Mouse (Mus musculus) cerebellum, adult 2 months (tissue): ENCODE measurements around the gene Timp4.

Experiments used
- CTCF ChIP-seq: fragments of 200-500 bp; IDR thresholded peaks from 2 replicates; pipeline ENCODE4 v1.5.1; 2011; ENCODE audit warnings: low read depth, mild to moderate bottlenecking, control low read depth, low read length, moderate library complexity, borderline replicate concordance; ENCODE audit not compliant: insufficient read depth
- POLR2A ChIP-seq: fragments of 200-500 bp; IDR thresholded peaks from 2 replicates; pipeline ENCODE4 v1.6.1; 2011; ENCODE audit warnings: low read length, control low read depth, borderline replicate concordance; ENCODE audit not compliant: insufficient read depth

DNA sequence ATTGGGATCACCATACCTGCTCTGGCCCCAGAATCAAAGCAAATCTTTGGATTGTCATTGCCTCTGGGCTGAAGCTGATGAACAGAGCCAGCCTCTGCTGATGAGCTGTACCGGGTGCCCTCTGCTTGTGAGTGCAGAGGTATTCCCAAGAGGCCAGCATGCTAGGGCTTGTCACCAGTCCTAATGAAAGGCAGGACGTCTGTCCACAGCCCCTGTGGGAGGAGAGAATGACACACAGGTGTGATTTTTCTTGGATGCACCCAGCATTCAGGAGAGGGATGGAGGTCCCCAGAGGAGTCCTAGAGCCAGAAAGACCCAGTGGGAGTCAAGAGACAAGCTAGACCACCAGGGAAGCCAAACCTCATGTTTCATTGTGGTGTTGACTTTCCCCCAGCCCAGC lies 27.6 kb upstream of the Timp4 start:
- TF ChIP-seq CTCF, result no peak
- no peak for TF ChIP-seq POLR2A
